Mouse (Mus musculus) CH12.LX (cell line): ENCODE results near the gene St7.

Experiments
- CHD1 ChIP-seq: IDR thresholded peaks from 2 replicates; pipeline ENCODE4 v1.6.1; 2012; ENCODE audit warnings: low read depth, low read length, improper control_type of control experiment, inconsistent platforms
- CTCF ChIP-seq, 2 experiments: IDR thresholded peaks in 1 of 2; conservative IDR thresholded peaks in 1 of 2; 2 replicates each; pipeline ENCODE4 v1.5.1; 2011 to 2012; ENCODE audit warnings: low read depth in 2 of 2, low read length in 2 of 2, improper control_type of control experiment in 1 of 2, inconsistent platforms in 1 of 2, mild to moderate bottlenecking in 1 of 2, moderate library complexity in 1 of 2
- EP300 ChIP-seq: IDR thresholded peaks from 2 replicates; pipeline ENCODE4 v1.6.1; 2011; ENCODE audit warnings: low read length, improper control_type of control experiment
- IRF4 ChIP-seq: IDR thresholded peaks from 2 replicates; pipeline ENCODE4 v1.6.1; 2014; ENCODE audit warnings: low read depth, mild to moderate bottlenecking, inconsistent platforms, low read length, improper control_type of control experiment
- JUN ChIP-seq: IDR thresholded peaks from 2 replicates; pipeline ENCODE4 v1.6.1; 2011; ENCODE audit warnings: low read depth, mild to moderate bottlenecking, low read length, improper control_type of control experiment, moderate library complexity; ENCODE audit not compliant: insufficient read depth
- MEF2A ChIP-seq: IDR thresholded peaks from 2 replicates; pipeline ENCODE4 v1.6.1; 2014; ENCODE audit warnings: low read depth, mild to moderate bottlenecking, inconsistent platforms, low read length, improper control_type of control experiment, borderline replicate concordance
- NELFE ChIP-seq: IDR thresholded peaks from 2 replicates; pipeline ENCODE4 v1.6.1; 2011; ENCODE audit warnings: low read depth, low read length, improper control_type of control experiment
- POLR2A ChIP-seq: IDR thresholded peaks from 2 replicates; pipeline ENCODE4 v1.6.1; 2011; ENCODE audit warnings: low read depth, mild to moderate bottlenecking, improper control_type of control experiment, low read length
- UBTF ChIP-seq: IDR thresholded peaks from 2 replicates; pipeline ENCODE4 v1.6.1; 2012; ENCODE audit warnings: low read depth, mild to moderate bottlenecking, inconsistent platforms, low read length, improper control_type of control experiment, moderate library complexity
- USF1 ChIP-seq: IDR thresholded peaks from 2 replicates; pipeline ENCODE4 v1.6.1; 2014; ENCODE audit warnings: low read depth, mild to moderate bottlenecking, inconsistent platforms, low read length, improper control_type of control experiment
- ZC3H11A ChIP-seq: IDR thresholded peaks from 2 replicates; pipeline ENCODE4 v1.6.1; 2012; ENCODE audit warnings: low read depth, mild to moderate bottlenecking, inconsistent platforms, low read length, improper control_type of control experiment

DNA sequence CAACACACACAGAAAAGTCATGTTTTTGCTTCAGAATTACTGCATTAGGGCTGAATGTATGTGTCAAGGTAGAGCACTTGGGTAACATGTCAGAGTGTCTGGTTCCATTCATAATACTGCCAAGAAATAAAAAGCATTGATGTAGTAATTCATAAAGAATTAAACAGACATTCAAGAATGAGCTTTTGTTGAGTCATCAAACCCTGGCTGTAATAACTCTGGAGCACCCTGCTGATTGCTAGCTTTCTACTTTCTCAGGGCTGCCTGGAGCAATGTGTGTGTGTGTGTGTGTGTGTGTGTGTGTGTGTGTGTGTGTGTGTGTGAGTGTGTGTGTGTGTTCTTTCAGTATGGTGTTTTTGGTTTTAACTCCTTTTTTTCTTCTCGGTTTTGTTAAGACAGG, 78.7 kb downstream of the St7 start:
- TF ChIP-seq UBTF (no peak), IRF4 (no peak), NELFE (no peak), EP300 (no peak), ZC3H11A (no peak), JUN (no peak), CTCF (conservative IDR thresholded peaks at IDR 0.05 in 1 of 2, IDR thresholded peaks at IDR 0.05 in 1 of 2; ENCODE audit: low read depth in 2 of 2, low read length in 2 of 2) (no peak), POLR2A (no peak), MEF2A (no peak), USF1 (no peak), CHD1 (no peak)
